Mouse (Mus musculus) kidney, adult 2 months (tissue): Measurements from ENCODE around the gene Rbm20.

Experiments used
- CTCF ChIP-seq: fragments of 200-500 bp; conservative IDR thresholded peaks from 2 replicates; pipeline ENCODE4 v1.5.1; 2011; ENCODE audit warnings: low read depth, mild to moderate bottlenecking, control low read depth, low read length, moderate library complexity, mixed read lengths; ENCODE audit not compliant: insufficient read depth, insufficient read length
- POLR2A ChIP-seq: fragments of 200-500 bp; IDR thresholded peaks from one replicate; pipeline ENCODE4 v1.6.1; 2011; ENCODE audit warnings: low read depth, low read length, control low read depth

DNA sequence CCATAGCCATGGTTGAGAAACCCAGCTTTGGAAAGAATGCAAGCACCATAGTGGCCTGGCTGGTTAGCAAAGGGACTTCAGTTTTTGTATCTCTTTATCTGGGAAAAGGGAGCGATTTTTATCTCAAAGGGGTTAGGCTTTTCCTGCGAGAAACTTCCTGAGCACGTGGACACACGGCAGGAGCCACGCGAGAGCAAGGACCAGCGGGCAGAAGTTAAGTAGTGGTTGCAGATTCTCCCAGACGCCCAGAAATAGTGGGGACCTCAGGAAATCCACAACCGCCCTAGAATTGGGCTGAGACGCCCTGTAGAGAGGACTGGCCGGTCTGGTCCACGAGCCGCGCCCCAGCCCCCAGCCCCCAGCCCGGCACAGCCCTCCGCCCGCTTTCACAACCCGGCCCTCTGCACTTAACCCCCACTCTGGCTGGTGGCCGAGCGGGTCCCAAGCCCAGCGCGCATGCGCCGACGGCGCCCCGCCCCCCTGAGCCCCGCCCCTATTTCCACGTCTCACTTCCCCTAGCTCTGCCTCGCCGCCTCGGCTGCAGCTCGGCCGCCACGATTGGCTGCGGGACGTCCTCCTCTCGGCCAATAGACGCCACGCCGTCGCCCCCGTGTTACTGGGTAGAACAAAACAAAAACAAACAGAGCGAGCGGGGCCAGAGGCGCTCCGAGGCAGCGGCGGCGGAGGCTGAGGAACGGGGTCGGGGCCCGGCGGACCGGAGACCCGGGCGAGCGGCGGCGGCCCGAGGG is 225.8 kb downstream of the Rbm20 start:
- peak; percentile 74 for TF ChIP-seq POLR2A
- TF ChIP-seq CTCF, result no peak
